22 mouse cellular contexts compared by ENCODE assay signal in the genomic region with DNA sequence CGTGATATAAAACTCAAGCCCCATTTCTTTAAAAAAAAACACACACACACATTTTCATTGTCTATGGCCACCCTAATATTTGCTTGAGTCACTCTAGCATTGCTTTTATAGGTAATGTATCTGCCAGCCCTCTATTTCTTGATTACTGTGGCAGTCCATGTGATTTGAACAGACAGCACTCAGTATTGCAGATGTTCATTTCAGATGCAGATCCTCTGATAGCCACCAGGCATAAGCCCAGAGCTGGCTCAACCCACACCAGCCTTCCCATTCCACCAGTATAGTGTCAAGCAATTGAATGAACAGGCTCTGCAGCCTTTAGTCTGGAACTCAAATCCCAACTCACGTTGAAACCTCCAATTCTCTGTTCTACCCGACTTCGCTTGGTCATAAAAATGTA.
"Had no signal": no experiment of that assay in that cellular context is flagged by ENCODE, and none has a peak within 500 bp of the region (broad histone marks: within the 10 kb centered on the region; RNA-seq: fewer than 3 reads in every experiment).

No protein-coding gene starts in this region.

- H3K27me3 ChIP-seq: intestine, embryonic 15.5 days; limb, embryonic 13.5 days; midbrain, embryonic 12.5 days; midbrain, embryonic 15.5 days; neural tube, embryonic 12.5 days; neural tube, embryonic 15.5 days had no signal

- DNase-seq: kidney, adult 11 months; kidney, adult 9 months; kidney, postnatal 25 days; layer of hippocampus, adult 9-11 months; lung, embryonic 14.5 days; right cerebral cortex, adult 18-20 months; right cerebral cortex, postnatal 14 days; right cerebral cortex, postnatal 4 days; thymus, adult 2 months; thymus, postnatal 25 days had no signal

- H3K4me1 ChIP-seq: intestine, embryonic 15.5 days; limb, embryonic 10.5 days; limb, embryonic 13.5 days; midbrain, embryonic 12.5 days; midbrain, embryonic 15.5 days; neural tube, embryonic 12.5 days; neural tube, embryonic 15.5 days had no signal

- H3K9ac ChIP-seq: intestine, embryonic 15.5 days; limb, embryonic 13.5 days; lung, embryonic 14.5 days; midbrain, embryonic 12.5 days; midbrain, embryonic 15.5 days; neural tube, embryonic 12.5 days; neural tube, embryonic 15.5 days had no signal

- ATAC-seq: intestine, embryonic 15.5 days; lung, postnatal 0 days; midbrain, embryonic 15.5 days had no signal

- H3K4me2 ChIP-seq: intestine, embryonic 15.5 days; limb, embryonic 13.5 days; lung, embryonic 14.5 days; midbrain, embryonic 12.5 days; midbrain, embryonic 15.5 days; neural tube, embryonic 12.5 days; neural tube, embryonic 15.5 days had no signal

- H3K36me3 ChIP-seq: intestine, embryonic 15.5 days; limb, embryonic 10.5 days; limb, embryonic 13.5 days; midbrain, embryonic 12.5 days; midbrain, embryonic 15.5 days; neural tube, embryonic 12.5 days; neural tube, embryonic 15.5 days had no signal

- H3K4me3 ChIP-seq: intestine, embryonic 15.5 days; layer of hippocampus, adult 2 months; limb, embryonic 10.5 days; limb, embryonic 13.5 days; midbrain, embryonic 12.5 days; midbrain, embryonic 15.5 days; neural tube, embryonic 12.5 days; neural tube, embryonic 15.5 days had no signal

- H3K27ac ChIP-seq: intestine, embryonic 15.5 days; kidney, postnatal 0 days; layer of hippocampus, adult 2 months; limb, embryonic 10.5 days; limb, embryonic 13.5 days; macrophage; midbrain, embryonic 12.5 days; midbrain, embryonic 15.5 days; neural tube, embryonic 12.5 days; neural tube, embryonic 15.5 days; stomach, postnatal 0 days had no signal

- H3K9me3 ChIP-seq: intestine, embryonic 15.5 days; limb, embryonic 10.5 days; limb, embryonic 13.5 days; midbrain, embryonic 12.5 days; midbrain, embryonic 15.5 days; neural tube, embryonic 12.5 days; neural tube, embryonic 15.5 days had no signal
